Mouse (Mus musculus) neural tube, embryonic 13.5 days (tissue): Measurements from ENCODE around the gene Pef1. TPM values are rescaled to one million over a fixed set of nuclear protein-coding genes. Genes with fewer than 3 reads are reported as not detected.

Experiments
- ATAC-seq: fragments of 200-750 bp; cut with Nextera tagmentation; 2 replicates; pipeline ENCODE4 v1.8.0; 2017; ENCODE audit warnings: low read depth, mild to moderate bottlenecking, moderate TSS enrichment, moderate library complexity
- H3K27ac ChIP-seq: fragments of 300-500 bp; sonication (generic); replicated peaks from 2 replicates; pipeline ENCODE4 v1.5.1; 2015; ENCODE audit warnings: moderate library complexity, mild to moderate bottlenecking, inconsistent platforms
- H3K27me3 ChIP-seq: fragments of 300-500 bp; sonication (generic); 2 replicates; pipeline ENCODE4 v1.6.1; 2015; ENCODE audit warnings: mild to moderate bottlenecking, inconsistent platforms
- H3K36me3 ChIP-seq: fragments of 300-500 bp; sonication (generic); 2 replicates; pipeline ENCODE4 v1.6.1; 2015; ENCODE audit warnings: mild to moderate bottlenecking, inconsistent platforms
- H3K4me1 ChIP-seq: fragments of 300-500 bp; sonication (generic); replicated peaks from 2 replicates; pipeline ENCODE4 v1.6.1; 2015; ENCODE audit warnings: inconsistent platforms
- H3K4me2 ChIP-seq: fragments of 300-500 bp; sonication (generic); 2 replicates; pipeline ENCODE4 v1.6.1; 2015; ENCODE audit warnings: inconsistent platforms, mild to moderate bottlenecking, moderate library complexity
- H3K4me3 ChIP-seq: fragments of 300-500 bp; sonication (generic); 2 replicates; pipeline ENCODE4 v1.5.1; 2015; ENCODE audit warnings: mild to moderate bottlenecking, inconsistent platforms
- H3K9ac ChIP-seq: fragments of 300-500 bp; sonication (generic); 2 replicates; pipeline ENCODE4 v1.6.1; 2015; ENCODE audit warnings: moderate library complexity, mild to moderate bottlenecking, inconsistent platforms
- H3K9me3 ChIP-seq: fragments of 300-500 bp; sonication (generic); 2 replicates; pipeline ENCODE4 v1.6.1; 2016; ENCODE audit warnings: inconsistent platforms
- WGBS: fragments of 180-500 bp; shearing (Covaris S2); methylation state at CpG from one replicate; pipeline ENCODE4 v1.1.7; 2015; 5-methylcytosine and 5-hydroxymethylcytosine counted together
- polyA plus RNA-seq: library from polyadenylated mRNA; unstranded; fragments of >200 nt; fragmentation: Nextera tagmentation; extraction: Ambion mirVana; gene quantifications from 2 replicates; pipeline ENCODE4 v1.2.1, GENCODE M21; 2015

The Pef1 gene
- polyA plus RNA-seq, 1 experiment from 2014 or later: 61.8 TPM

GRCm38 (mm10) chr4:130148405-130148804 is 46.0 kb downstream of the Pef1 start:
- 70% methylated on average over 10 of the region's 10 CpGs for WGBS
- Histone ChIP-seq H3K36me3 (no peaks in the 10 kb centered on the region), H3K4me3 (no peak overlapping the region), H3K4me2 (no peak overlapping the region), H3K4me1 (no peaks in the 10 kb centered on the region), H3K27ac (no peak overlapping the region), H3K27me3 (peaks cover 32% of the 10 kb centered on the region), H3K9me3 (peaks cover 6% of the 10 kb centered on the region; the same call in 1 of the 2 replicates), H3K9ac (no peak overlapping the region)
- no peak for ATAC-seq

- no peak overlapping the region for H3K4me2 ChIP-seq
- H3K9me3 ChIP-seq: no peaks in the 10 kb centered on the region
- no peak overlapping the region for H3K4me3 ChIP-seq
- peaks cover 40% of the 10 kb centered on the region for H3K27me3 ChIP-seq
- WGBS: 81% methylated on average over 3 of the region's 3 CpGs
- no peaks in the 10 kb centered on the region for H3K36me3 ChIP-seq
- H3K9ac ChIP-seq: no peak overlapping the region
- H3K4me1 ChIP-seq: no peaks in the 10 kb centered on the region
- ATAC-seq: no peak
- no peak overlapping the region for H3K27ac ChIP-seq
These were observed 51.9 kb downstream of the Pef1 start for GRCm38 (mm10) chr4:130154250-130154649.

GRCm38 (mm10) chr4:130156812-130157371 is 54.5 kb downstream of the Pef1 start:
- H3K9me3 ChIP-seq: no peaks in the 10 kb centered on the region
- H3K9ac ChIP-seq: no peak overlapping the region
- H3K4me2 ChIP-seq: no peak overlapping the region
- H3K4me1 ChIP-seq: no peaks in the 10 kb centered on the region
- H3K27ac ChIP-seq: no peak overlapping the region
- ATAC-seq: no peak
- WGBS: 80% methylated on average over 12 of the region's 12 CpGs
- H3K36me3 ChIP-seq: no peaks in the 10 kb centered on the region
- H3K27me3 ChIP-seq: peaks cover 41% of the 10 kb centered on the region
- H3K4me3 ChIP-seq: no peak overlapping the region

- H3K4me1 ChIP-seq: peaks cover 13% of the 10 kb centered on the region
- peaks cover 57% of the 10 kb centered on the region for H3K27me3 ChIP-seq
- WGBS: 40% methylated on average over 4 of the region's 4 CpGs
- no peaks in the 10 kb centered on the region for H3K9me3 ChIP-seq
- no peak overlapping the region for H3K27ac ChIP-seq
- H3K9ac ChIP-seq: no peak overlapping the region
- no peak overlapping the region for H3K4me2 ChIP-seq
- H3K4me3 ChIP-seq: no peak overlapping the region
- H3K36me3 ChIP-seq: no peaks in the 10 kb centered on the region
- no peak for ATAC-seq
These were observed 59.0 kb downstream of the Pef1 start for GRCm38 (mm10) chr4:130161349-130161748.

GRCm38 (mm10) chr4:130163391-130163861 is 61.1 kb downstream of the Pef1 start:
- 8% methylated on average over 20 of the region's 20 CpGs for WGBS
- Histone ChIP-seq H3K4me2 (peak overlapping the region; percentile 36), H3K27me3 (peaks cover 63% of the 10 kb centered on the region), H3K36me3 (no peaks in the 10 kb centered on the region), H3K27ac (no peak overlapping the region), H3K9ac (peak overlapping the region; percentile 45), H3K4me1 (peaks cover 23% of the 10 kb centered on the region), H3K9me3 (no peaks in the 10 kb centered on the region), H3K4me3 (0 out of 2 replicates have a peak overlapping the region, but pooled peaks have one; percentile 3)
- no peak for ATAC-seq

- Histone ChIP-seq H3K4me3 (no peak overlapping the region), H3K4me2 (no peak overlapping the region), H3K27ac (no peak overlapping the region), H3K9me3 (no peaks in the 10 kb centered on the region), H3K4me1 (peaks cover 26% of the 10 kb centered on the region), H3K27me3 (peaks cover 63% of the 10 kb centered on the region), H3K36me3 (no peaks in the 10 kb centered on the region), H3K9ac (no peak overlapping the region)
- ATAC-seq: no peak
- WGBS: 69% methylated on average over 6 of the region's 6 CpGs
These were observed 61.8 kb downstream of the Pef1 start for GRCm38 (mm10) chr4:130164121-130164520.

GRCm38 (mm10) chr4:130166061-130166460 is 63.7 kb downstream of the Pef1 start:
- Histone ChIP-seq H3K9ac (no peak overlapping the region), H3K9me3 (no peaks in the 10 kb centered on the region), H3K27ac (no peak overlapping the region), H3K27me3 (peaks cover 56% of the 10 kb centered on the region), H3K36me3 (no peaks in the 10 kb centered on the region), H3K4me3 (no peak overlapping the region), H3K4me1 (peaks cover 26% of the 10 kb centered on the region), H3K4me2 (no peak overlapping the region)
- ATAC-seq: no peak
- 80% methylated on average over 18 of the region's 18 CpGs for WGBS

GRCm38 (mm10) chr4:130166592-130166991 is 64.2 kb downstream of the Pef1 start:
- 82% methylated on average over 8 of the region's 8 CpGs for whole genome bisulfite sequencing
- Histone ChIP-seq H3K27me3 (peaks cover 51% of the 10 kb centered on the region), H3K9me3 (no peaks in the 10 kb centered on the region)

GRCm38 (mm10) chr4:130167321-130167720 is 65.0 kb downstream of the Pef1 start:
- Histone ChIP-seq H3K27me3 (peaks cover 47% of the 10 kb centered on the region), H3K27ac (no peak overlapping the region), H3K9me3 (no peaks in the 10 kb centered on the region), H3K9ac (no peak overlapping the region), H3K36me3 (no peaks in the 10 kb centered on the region), H3K4me2 (peak overlapping the region; percentile 38), H3K4me1 (peaks cover 35% of the 10 kb centered on the region), H3K4me3 (0 out of 2 replicates have a peak overlapping the region, but pooled peaks have one; percentile 2)
- WGBS: 51% methylated on average over 22 of the region's 22 CpGs
- no peak for ATAC-seq

More at GRCm38 (mm10) chr4:130166592-130166991, 64.2 kb downstream of the Pef1 start:
- Histone ChIP-seq H3K4me3 (no peak overlapping the region), H3K4me2 (no peak overlapping the region), H3K36me3 (no peaks in the 10 kb centered on the region), H3K4me1 (peaks cover 30% of the 10 kb centered on the region), H3K27ac (no peak overlapping the region), H3K9ac (no peak overlapping the region)
- no peak for ATAC-seq

GRCm38 (mm10) chr4:130167814-130168213 is 65.5 kb downstream of the Pef1 start:
- Histone ChIP-seq H3K4me1 (peaks cover 34% of the 10 kb centered on the region), H3K36me3 (no peaks in the 10 kb centered on the region), H3K4me3 (0 out of 2 replicates have a peak overlapping the region, but pooled peaks have one; percentile 2), H3K9me3 (no peaks in the 10 kb centered on the region), H3K27me3 (peaks cover 47% of the 10 kb centered on the region), H3K27ac (no peak overlapping the region), H3K9ac (no peak overlapping the region), H3K4me2 (peak overlapping the region; percentile 38)
- no peak for ATAC-seq
- 50% methylated on average over 9 of the region's 9 CpGs for WGBS

- Histone ChIP-seq H3K9ac (no peak overlapping the region), H3K4me2 (peak overlapping the region; percentile 24; the same call in 1 of the 2 replicates), H3K4me1 (peaks cover 26% of the 10 kb centered on the region), H3K27me3 (peaks cover 46% of the 10 kb centered on the region), H3K4me3 (no peak overlapping the region), H3K27ac (no peak overlapping the region), H3K9me3 (no peaks in the 10 kb centered on the region), H3K36me3 (no peaks in the 10 kb centered on the region)
- ATAC-seq: no peak
- WGBS: 35% methylated on average over 16 of the region's 16 CpGs
These were observed 66.2 kb downstream of the Pef1 start for GRCm38 (mm10) chr4:130168280-130169183.

- peaks cover 31% of the 10 kb centered on the region for H3K4me1 ChIP-seq
- 87% methylated on average over 16 of the region's 16 CpGs for WGBS
- H3K27me3 ChIP-seq: peaks cover 46% of the 10 kb centered on the region
- no peaks in the 10 kb centered on the region for H3K9me3 ChIP-seq
- H3K27ac ChIP-seq: no peak overlapping the region
- no peak for ATAC-seq
- H3K4me2 ChIP-seq: no peak overlapping the region
- no peak overlapping the region for H3K9ac ChIP-seq
- H3K4me3 ChIP-seq: no peak overlapping the region
- no peaks in the 10 kb centered on the region for H3K36me3 ChIP-seq
These were observed 67.1 kb downstream of the Pef1 start for GRCm38 (mm10) chr4:130169411-130169971.
